Mouse (Mus musculus): Measurements from ENCODE around the gene Jaml. TPM values are rescaled to one million over a fixed set of nuclear protein-coding genes. Genes with fewer than 3 reads are reported as not detected.

Jaml gene
- total RNA-seq, 2 experiments from 2014 or later, result 0.20 to 0.30 TPM

DNA sequence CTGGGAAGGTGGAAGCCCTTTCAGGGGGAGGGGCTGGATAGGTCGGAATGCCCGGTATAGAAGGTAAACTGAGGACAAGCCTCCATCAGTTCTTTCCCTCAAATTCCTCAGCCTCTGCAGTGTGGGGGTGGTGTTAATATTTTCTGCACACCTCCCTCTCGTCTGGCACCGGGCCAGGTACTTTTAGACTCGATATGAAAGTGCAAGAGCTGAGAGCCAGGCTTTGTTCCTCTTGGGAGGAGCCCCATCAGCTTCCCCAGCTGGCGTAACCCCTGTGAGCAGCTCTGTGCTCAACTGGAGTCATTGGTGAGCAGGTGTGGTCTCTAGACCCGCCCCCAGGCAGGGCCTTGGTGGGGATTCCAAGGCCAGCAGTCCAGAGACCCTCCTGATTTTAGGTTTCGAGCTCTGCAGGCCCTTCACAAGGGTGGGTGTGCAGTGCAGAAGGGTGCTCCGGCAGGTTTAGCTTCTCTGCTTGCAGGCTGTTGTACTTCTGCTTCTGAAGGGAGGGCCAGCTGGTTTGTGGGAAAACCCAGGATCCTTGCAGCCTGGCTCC is 43.3 kb downstream of the Jaml start:
- peak; percentile 67 to 70 for DNase-seq

DNA sequence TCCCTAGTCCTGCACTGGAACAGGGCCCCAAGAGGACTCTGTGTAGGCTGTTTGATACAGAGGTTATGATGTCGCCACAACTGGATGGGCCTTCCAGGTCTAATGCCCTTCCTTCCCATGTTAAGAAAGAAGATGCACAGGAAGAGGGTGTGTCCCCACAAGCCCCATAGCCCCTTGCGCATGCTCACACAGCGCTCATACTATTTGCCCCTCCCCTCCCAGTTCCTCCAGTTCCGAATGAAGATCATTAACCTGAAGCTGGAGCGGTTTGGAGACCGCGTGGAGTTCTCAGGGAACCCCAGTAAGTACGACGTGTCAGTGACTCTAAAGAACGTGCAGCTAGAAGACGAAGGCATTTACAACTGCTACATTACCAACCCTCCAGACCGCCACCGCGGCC is 46.2 kb downstream of the Jaml start:
- no peak for DNase-seq

DNA sequence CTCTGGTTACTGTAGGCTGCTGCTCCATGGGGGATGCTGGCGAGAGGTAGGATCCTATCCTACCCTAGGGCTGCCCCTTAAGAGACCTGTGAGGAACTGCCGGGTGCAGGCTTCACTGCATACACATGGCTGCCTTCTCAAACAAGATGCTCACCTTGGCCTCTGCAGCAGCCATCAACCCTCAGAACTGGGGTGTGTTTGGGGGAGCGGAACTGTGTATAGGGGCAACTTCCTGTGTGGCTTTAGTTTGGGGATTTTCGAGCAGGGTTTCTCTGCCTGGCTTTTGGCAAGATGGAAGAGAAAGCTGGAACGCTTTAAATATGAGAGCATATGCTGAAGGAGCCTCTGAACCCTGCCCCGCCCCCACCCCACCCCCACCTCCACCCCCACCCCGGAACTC is 48.0 kb downstream of the Jaml start:
- no peak for DNase-seq

DNA sequence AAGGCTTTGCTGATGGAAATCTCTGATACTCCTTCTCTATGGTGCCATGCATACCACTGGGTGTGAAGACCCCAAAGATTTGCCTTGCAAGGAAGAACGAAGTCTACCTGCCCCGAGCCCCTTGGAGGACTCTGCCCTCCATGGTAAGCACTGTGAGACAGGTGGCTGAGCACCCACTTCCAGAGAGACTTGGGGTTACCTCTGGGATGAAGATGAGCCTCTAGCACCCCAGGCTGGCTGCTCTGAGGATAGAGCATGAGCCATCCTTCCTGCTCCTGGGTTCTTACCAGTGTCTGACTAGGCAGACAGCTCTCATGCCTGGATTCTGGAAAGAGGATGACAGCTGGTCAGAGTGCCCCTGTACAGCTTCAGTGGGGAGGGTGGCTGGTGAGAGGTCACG is 51.1 kb downstream of the Jaml start:
- no peak for DNase-seq

DNA sequence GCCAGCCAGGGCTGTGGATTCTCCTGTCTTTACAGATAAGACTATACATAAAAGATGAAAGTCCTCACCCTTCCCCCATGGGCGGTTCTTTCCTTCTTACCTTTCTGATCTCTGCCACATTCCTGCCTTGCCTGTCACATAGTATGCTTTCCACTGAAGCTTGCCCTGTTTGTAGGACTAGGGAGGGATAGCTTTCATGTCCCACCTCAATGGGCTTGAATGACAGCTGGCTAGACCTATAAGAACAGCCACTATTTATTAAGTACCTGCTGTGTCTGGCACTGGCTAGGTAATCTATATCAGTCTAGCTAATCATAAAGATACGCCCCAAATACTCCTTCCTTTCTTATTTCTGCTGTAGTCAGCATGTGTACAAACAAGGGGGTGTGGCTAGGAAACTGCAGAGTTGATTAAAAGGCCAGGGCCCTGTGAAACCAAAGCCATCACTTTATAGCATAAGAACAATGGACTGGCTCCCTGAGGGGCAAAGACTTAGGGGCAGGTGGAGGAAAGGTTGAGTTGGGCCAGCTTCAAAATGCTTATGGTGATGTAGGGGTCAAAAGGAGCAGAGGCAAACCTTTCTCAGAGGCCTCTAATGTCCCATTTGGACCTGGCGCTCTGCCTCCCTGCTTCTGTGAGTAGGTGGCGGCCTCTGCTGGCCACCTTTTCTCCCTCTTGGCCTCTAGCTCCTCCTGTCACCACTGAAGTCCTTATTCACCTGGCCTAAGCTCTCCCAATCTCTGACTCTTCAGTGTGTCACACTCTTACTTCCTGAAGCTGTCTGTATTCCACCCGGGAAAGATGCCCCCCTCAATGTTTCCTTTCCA is 54.7 kb downstream of the Jaml start:
- no peak for DNase-seq

DNA sequence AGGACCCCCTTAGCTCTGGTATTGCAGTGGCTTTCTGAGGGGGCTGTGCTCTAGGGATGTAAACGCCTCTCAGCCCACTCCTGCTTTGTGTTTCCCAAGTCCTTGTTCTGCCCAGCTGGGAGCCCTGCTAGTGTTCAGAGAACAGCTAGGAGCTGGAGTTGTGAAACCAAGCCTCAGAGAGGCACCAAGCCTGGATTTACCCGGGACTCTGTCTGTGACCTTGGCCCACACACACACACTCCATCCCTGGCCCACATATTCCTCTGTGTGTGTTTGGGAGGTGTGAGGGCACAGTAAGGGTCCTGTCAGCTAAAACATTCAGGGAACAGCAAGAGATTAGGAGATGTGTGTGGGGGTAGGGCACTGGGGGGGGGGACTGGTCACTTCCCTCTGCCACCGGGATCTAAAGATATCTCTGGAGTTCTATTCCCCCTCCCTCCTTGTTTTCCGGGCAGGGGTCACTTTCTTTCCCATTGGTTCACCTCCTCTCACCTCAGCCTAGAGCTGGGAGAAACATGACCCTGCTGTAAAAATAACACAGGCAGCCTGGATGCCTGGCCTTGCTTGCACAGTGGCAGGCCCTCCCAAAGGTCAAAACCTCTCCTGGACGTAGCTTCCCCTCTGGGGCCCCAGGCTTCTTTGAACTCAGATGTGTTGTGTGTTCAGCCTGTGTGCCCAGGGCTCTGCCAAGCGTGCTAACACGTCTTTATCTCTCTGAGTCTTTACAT is 57.6 kb downstream of the Jaml start:
- no peak for DNase-seq

DNA sequence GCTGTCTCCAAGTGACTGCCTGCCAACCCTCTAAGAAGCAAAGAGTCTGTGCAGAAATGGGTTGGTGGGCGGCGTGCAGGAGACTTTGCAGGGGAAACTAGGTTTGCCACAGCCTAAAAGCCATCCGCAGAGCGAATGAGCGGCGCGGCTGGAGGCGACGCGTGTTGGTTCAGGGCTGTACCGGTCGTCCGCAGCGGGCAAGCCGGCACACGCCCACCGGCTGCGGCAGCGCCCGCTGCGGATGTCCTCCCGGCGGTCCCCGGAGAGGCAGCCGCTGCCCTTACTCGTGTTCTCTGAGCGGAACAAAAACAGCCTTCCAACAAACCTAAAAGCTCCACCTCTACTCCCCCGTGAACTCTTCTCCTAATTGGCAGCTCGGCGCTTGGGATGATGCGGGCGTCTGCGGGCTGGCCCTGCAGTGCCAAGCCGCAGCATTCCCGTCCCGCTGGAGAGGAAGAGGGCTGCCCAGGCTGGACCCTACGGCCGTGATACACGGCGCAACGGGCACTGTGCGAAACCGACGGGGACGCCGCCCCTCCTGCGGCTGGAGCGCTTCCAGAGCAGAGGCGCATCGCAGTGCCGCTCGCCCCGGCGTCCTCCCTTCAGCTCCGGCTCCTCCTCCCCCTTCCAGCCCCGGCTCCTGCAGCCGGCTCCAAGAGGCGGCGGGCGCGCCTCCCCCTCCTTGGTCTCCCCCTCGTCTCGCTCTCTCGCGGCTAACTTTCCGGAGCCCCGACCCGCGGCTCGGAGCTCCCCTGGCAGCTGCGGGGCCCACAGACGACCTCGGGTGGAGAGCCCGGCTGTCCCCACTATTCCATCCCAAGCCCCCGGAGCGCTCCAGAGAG is 59.4 kb downstream of the Jaml start, which contains the start of gene Scn4b:
TSS of gene Scn4b (plus strand) at position 205 of the 842 bp plus-strand sequence.
- peak in 1 of 2 experiments; percentile 40 for DNase-seq

DNA sequence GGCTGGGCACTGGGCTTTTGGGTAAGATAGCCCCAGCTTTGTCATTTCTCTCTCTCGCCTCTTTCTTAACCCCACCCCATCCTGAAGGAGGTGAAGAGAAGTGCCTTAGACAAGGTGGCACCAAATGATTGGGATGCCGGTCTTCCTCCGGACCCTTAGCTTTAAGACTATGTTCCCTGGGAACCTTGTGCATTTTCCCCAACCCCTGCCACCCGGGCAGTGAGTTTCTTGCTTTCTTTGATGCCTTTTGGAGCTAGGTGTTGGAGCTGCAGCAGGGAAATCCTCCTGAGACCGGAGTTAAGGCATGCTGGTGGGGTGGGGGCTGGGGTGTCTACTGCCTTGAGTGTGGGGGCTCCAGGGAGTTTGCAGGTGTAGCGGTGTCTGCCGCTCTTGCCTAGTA is 60.1 kb downstream of the Jaml start:
- no peak for DNase-seq

DNA sequence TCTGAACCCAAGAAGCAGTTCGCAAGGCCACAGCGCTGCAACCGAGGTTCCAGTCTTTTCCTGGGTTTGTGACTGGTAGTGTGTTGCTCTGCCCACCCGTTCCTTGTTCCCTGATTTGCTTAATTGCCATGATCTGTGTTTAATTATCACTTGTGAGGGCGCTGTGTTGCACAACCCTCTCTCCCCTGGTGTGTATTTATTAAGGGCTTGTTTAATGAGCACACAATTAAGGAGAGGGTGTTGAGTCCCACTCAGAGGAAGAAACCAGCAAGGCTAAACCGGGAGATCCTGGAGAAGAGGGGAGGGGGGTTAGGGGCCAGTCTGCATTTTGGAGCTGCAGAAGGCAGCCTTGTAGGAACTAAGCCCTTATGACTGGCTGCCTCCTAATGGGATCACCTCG is 62.0 kb downstream of the Jaml start:
- no peak for DNase-seq

DNA sequence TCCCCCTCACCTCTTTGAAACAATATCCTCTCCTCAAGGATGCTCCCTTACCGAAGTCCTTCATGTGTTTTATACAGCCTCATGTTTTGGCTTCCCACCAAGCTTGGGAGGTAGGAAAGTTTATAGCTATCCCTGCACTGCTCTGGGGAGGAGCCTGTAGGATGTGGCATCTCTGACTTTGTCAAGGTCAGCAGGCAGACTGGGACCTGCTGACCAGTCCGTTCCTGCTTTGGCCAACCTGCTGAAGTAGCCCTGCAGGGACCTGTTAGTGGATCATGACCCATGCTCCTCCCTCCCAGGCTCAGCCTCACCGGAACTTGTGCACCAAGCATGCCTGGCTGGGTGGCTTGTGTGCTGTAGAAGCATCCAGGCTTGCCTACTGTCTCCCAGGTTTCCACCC is 63.7 kb downstream of the Jaml start:
- DNase-seq, result no peak

DNA sequence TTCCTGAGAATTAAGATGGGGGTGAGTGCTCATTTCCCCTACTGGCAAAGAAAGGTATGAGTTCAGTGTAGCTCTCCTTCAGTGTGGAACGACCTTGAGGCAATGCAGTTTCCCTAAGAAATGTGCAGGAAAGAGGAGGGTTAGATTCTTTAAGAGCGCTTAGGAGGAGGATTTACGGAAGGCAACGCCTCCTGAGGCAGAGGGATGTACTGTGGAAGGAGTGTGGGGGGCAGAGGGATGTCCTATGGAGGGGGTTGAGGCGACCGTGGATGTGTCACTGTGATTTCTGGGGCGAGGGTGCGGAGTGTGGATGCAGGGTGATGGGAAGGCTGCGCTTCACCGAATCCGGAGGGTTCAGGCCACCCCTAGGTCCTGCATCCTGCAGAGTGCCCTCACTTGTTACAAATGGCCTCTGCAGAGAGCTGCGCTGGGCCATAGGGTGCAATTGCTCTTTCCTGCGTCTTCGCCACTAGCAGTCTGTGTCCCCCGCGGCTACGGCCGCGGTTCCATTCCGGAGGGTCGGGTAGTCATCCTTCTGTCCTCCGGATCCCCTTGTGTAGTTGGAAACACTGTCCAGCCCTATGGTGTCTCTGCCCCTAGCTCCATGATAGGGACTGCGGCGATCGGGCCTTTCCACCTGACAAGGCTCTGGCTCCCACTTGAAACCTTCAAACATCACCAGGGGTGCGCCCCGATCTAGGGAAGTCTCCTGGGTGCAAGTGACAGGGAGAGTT is 66.7 kb downstream of the Jaml start:
- DNase-seq, result peak in 1 of 2 experiments; percentile 21

DNA sequence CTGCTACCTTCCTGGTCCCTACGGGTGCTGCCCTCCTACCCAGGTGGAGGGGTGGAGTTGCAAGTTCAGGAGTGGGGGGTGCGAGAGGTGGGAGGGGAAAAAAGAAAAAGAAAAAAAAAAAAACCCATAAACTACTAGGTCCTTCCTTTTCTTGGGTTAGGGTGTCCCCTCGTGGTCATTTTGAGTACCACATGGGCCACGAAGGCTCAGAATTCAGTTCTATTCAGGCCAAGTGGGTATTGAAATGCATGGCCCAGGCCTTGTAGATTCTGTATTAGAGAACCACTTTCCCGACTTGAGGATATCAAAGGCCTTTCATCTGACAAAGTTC is 67.2 kb downstream of the Jaml start:
- peak; percentile 70 to 79 for DNase-seq

DNA sequence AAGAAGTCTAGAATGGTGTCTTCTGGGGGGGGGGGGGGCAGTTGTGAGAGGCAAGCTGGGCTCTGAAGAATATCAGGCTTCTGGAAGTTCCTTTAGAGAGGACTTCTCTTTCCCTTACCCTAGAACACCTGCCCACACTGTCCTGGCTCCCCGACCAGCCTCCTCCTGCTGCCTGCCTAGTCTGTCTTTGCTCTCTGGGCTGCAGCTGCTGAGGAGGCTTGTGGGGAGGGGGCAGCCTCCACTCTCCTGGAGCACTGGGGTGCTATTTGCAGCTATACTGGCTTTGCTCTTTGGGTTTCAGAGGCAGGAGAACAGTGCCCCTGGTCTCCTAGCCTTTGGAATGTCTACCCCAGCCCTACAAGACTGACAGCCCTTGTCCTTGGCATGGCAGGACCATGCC is 72.0 kb downstream of the Jaml start:
- no peak for DNase-seq

DNA sequence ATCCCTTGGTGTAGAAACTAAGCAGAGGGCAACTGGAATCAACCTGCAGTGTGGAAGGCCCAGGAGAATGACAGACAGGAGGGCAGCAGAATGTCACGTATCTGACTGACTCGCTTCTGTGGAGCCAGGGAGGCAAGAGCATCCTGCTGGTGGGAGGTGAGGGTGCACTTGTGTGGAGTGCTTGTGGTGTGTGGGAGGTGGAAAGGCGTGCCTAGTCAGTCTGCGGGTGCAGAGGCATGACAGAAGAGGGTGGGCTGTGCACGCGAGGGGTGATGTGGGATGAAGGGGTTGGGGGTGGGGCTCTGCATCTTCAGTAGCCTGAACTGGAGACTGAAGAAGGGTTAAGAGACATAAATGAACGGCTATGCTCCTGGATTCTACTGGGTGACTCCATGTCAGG is 74.4 kb downstream of the Jaml start:
- no peak for DNase-seq

Other genes with a start within 250 kb of the Jaml start
- 10 to 100 TPM; 61.3 to 78.3 TPM for gene Kmt2a, start 197.9 kb upstream of the Jaml start, total RNA-seq (2021)
- 100 to 1,000 TPM; 339 to 375 TPM for gene Atp5l, start 158.4 kb upstream of the Jaml start, total RNA-seq (2021)
- gene Ube4a, start 113.6 kb upstream of the Jaml start, total RNA-seq (2021), result 10 to 100 TPM; 72.1 to 78.3 TPM
- not detected for gene Cd3g, start 98.8 kb upstream of the Jaml start, total RNA-seq (2021)
- gene Cd3d, start 97.4 kb upstream of the Jaml start, total RNA-seq (2021), result not detected
- gene Cd3e, start 69.6 kb upstream of the Jaml start, total RNA-seq (2021), result not detected
- gene Mpzl2, start 39.4 kb upstream of the Jaml start, total RNA-seq (2021), result 1 to 10 TPM in 1 of 2 experiments, under 1 TPM in 1; 0.42 to 1.1 TPM
- gene Mpzl3, start 24.0 kb upstream of the Jaml start, total RNA-seq (2021), result 1 to 10 TPM; 6.6 to 6.9 TPM
- gene Scn2b, start 38.6 kb downstream of the Jaml start, total RNA-seq (2021), result 100 to 1,000 TPM; 253 to 275 TPM
- 10 to 100 TPM; 11.1 to 14.2 TPM for gene Scn4b, start 59.2 kb downstream of the Jaml start, total RNA-seq (2021)
- under 1 TPM; 0.20 to 0.62 TPM for gene BC049352, start 102.8 kb downstream of the Jaml start, total RNA-seq (2021)
- not detected for gene Tmprss4, start 124.9 kb downstream of the Jaml start, total RNA-seq (2021)
- gene Il10ra, start 190.0 kb downstream of the Jaml start, total RNA-seq (2021), result 1 to 10 TPM; 2.4 to 3.3 TPM
- gene Tmprss13, start 239.9 kb downstream of the Jaml start, total RNA-seq (2021), result not detected